Mouse (Mus musculus): ENCODE results near the gene Nrros. TPM values are rescaled to one million over a fixed set of nuclear protein-coding genes. Genes with fewer than 3 reads are reported as not detected.

Nrros gene
- polyA plus RNA-seq (2017; shearing (Covaris generic)) = 46.6 TPM

GRCm38 (mm10) chr16:32165281-32165821 is at the start of gene Nrros:
Gene Nrros, minus strand, starts transcription at chr16:32165594.

DNA sequence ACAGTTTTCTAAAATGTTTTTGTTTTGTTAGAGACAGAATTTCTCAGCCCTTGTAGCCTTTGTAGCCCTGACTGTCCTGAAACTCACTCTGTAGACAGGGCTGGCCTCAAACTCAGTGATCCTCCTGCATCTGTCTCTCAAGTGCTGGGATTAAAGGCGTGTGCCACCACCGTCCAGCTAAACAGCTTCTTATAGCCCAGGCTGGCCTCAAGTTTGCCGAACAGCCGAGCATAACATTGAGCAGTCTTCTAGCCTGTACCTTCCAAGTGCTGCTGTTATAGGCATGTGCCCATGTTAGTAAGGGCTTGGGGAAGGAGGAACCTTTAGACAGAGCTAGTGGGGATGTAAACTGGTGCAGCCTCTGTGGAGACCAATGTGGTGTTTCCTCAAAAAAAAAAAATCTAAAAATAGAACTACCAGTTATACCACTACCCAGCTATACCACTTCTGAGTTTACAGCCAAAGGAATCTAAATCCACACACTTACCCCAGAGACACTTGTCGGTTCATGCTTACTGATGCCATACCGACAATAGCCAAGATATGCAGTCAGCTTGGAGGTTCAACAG is 14.0 kb upstream of the Nrros start, which contains the start of gene Bex6:
Gene Bex6, plus strand, starts transcription at position 491 of the 569 bp plus-strand sequence.

DNA sequence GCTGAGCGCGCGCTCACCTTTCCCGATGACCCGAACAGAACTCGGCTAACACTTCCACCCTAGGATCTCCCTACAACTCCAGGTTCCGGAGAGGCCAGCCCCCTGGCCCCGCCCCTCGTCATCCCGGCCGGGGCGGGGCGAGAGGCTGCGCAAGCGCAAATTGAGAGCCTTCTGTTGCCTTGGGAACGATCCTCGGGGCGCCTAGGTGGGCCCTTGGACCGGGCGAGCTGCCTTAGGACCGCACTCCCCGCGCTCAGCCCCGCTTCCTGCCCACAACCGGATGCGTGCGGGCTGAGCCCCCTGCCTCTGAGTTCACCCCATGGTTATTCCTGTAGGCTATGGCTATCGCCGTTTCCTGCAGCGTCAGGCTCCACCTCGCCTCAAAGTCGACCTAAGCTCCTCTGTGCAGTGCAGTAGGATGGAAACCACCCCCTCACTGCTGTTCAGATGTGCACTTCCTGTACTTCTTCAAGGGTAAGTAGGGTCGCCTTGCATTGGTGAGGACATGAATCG is 65.7 kb downstream of the Nrros start, which contains the start of the genes Pigx and Cep19:
Gene Pigx, minus strand, starts transcription at position 103 of the 513 bp plus-strand sequence.
Gene Cep19, plus strand, starts transcription at position 163 of the 513 bp plus-strand sequence.

Other genes starting within 250 kb of the Nrros start
- gene Pigz, start 231.7 kb downstream of the Nrros start, polyA plus RNA-seq (2017; shearing (Covaris generic)) = not detected
- gene 0610012G03Rik, start 217.1 kb downstream of the Nrros start, polyA plus RNA-seq (2017; shearing (Covaris generic)) = 16.4 TPM
- gene Ncbp2, start 217.1 kb downstream of the Nrros start, polyA plus RNA-seq (2017; shearing (Covaris generic)) = 16.5 TPM
- 18.0 TPM for gene Senp5, start 162.3 kb downstream of the Nrros start, polyA plus RNA-seq (2017; shearing (Covaris generic))
- 116 TPM for gene Pak2, start 86.3 kb downstream of the Nrros start, polyA plus RNA-seq (2017; shearing (Covaris generic))
- 72.8 TPM for gene Pigx, start 65.9 kb downstream of the Nrros start, polyA plus RNA-seq (2017; shearing (Covaris generic))
- gene Cep19, start 65.8 kb downstream of the Nrros start, polyA plus RNA-seq (2017; shearing (Covaris generic)) = 7.4 TPM
- gene Bex6, start 14.2 kb upstream of the Nrros start, polyA plus RNA-seq (2017; shearing (Covaris generic)) = not detected
- 14.2 TPM for gene Fbxo45, start 81.6 kb upstream of the Nrros start, polyA plus RNA-seq (2017; shearing (Covaris generic))
- 11.0 TPM for gene Wdr53, start 81.6 kb upstream of the Nrros start, polyA plus RNA-seq (2017; shearing (Covaris generic))
- 0.27 TPM for gene Smco1, start 105.9 kb upstream of the Nrros start, polyA plus RNA-seq (2017; shearing (Covaris generic))
- 20.4 TPM for gene Rnf168, start 111.9 kb upstream of the Nrros start, polyA plus RNA-seq (2017; shearing (Covaris generic))
- gene Ubxn7, start 166.7 kb upstream of the Nrros start, polyA plus RNA-seq (2017; shearing (Covaris generic)) = 40.4 TPM
- gene Tm4sf19, start 234.9 kb upstream of the Nrros start, polyA plus RNA-seq (2017; shearing (Covaris generic)) = not detected

Measured in effector memory CD4-positive, alpha-beta T cell, adult 7 months (primary cell).